Mouse (Mus musculus): ENCODE results near the gene Med18. TPM values are rescaled to one million over a fixed set of nuclear protein-coding genes. Genes with fewer than 3 reads are reported as not detected.

Gene Med18
- total RNA-seq (2015) (11.1 and 18.4 TPM in 2 replicates), total RNA-seq (2017) (10.9 and 16.9 TPM in 2 replicates)

DNA sequence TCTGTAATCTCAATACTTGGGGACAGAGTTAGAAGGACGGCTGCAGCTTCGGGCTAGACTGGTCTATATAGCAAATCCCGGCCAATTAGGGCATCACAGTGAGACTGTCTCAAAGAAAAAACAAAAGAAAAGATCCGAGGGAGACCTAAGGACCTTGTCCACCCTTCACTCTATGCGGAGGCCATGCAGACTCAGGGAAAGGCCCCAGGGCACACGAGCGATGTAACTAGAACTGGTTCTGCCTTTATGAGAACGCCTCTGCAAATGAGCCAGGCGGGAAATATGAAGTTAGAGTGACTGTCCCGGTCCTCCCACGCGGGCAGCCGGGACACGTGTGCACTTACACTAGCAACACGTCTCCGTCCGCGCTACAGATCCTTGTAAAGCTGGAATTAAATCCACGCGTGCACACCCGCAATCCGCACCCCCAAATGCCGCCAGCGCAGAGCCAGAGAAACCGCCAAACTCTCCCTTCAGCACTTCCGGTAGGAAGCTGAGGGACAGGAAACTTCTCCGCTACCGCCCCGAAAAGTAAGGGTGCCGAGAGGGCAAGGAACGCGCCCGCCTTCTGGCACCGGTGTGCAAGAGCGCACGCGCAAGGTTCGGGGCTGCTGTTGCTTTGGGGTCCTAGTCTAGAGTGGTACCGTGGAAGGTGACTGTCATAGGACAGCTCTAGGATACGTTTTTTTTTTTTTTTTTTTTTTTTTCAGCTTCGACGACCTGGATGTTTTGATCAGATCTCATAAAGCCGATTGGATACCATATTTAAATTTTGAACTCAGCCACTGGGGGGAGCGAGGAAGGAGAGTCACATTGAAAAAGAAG lies at the start of gene Med18:
Med18 (minus strand) TSS at position 492 of the 825 bp plus-strand sequence.
- peak; percentile 97 for ATAC-seq (replicated peaks; ENCODE audit: poor library complexity)

DNA sequence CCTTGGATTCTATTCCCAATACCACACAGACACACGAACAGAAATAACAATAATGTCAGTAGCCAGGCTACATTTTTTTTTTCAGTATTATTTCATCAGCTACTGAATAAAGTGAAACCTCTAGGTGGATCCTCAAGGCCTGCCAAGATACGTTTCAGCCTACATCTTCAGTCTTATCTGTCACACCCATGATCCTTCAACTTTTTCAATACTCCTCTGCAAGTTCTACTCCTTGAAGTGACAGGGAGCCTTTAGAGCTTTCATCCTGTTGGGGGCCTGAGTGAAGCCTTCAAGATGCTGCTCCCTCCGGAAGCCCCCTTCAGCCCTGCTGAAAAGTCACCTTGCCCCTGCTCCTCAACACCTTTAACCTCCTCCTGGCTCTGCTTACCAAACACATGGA lies 48.4 kb upstream of the Med18 start:
- ATAC-seq (replicated peaks; ENCODE audit: poor library complexity), result no peak

DNA sequence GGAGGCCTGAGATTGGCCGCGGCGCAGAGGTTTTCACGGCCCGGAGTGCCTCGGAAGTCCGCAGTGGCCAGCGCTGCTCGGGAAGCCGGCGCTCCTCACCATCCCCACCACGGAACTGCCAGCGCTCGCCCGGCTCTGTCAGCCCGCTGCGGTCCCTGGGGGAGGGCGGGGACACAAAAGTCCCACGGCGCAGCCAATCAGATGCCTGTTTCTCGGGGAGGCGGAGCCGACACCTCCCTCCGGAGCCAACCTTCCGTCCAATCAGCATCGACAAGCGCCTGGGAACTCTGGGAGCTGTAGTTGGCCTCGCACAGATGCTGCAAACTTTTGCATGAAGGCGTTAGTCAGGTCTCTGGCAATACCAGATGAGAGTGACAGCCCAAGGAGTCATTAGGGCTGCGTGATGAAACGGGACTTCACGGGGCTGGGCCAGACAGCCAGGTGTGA lies 46.7 kb upstream of the Med18 start, which contains the start of gene Sesn2:
Sesn2 (minus strand) TSS at position 150 of the 447 bp plus-strand sequence.
- ATAC-seq (replicated peaks; ENCODE audit: poor library complexity), result peak; percentile 85

DNA sequence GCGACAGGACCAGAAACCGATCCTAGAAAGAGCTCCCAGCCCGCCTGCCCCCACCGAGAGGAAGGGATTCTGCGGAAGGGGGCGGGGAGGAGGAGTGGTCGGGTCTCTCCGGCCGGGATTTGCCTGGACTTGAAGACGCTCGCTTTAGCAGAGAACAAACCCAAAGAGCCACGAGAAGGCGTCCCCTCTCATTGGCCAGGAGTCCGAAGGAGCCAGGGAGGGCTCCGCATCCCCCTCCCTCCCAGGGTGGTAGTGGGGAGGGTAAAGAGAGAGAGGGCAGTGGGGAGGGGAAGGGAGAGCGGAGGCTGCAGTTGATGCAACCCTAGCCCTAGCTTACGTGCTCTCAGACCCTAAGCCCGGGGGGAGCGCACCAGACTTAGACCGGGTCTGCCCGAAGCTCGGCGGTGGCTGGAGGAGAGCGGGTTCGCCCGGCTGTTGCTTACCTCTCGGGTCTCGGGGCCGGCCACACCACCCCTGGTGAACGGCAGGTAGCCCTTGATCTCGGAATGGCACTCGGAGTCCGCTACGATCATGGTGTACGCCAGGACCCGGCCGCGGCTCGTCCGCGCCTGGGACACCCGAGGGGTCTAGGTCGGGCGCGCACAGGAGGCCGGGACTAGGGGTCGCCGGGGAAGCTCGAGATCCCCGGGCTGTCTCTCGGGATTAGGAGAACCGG lies 46.0 kb upstream of the Med18 start:
- peak; percentile 6 for ATAC-seq (replicated peaks; ENCODE audit: poor library complexity)

DNA sequence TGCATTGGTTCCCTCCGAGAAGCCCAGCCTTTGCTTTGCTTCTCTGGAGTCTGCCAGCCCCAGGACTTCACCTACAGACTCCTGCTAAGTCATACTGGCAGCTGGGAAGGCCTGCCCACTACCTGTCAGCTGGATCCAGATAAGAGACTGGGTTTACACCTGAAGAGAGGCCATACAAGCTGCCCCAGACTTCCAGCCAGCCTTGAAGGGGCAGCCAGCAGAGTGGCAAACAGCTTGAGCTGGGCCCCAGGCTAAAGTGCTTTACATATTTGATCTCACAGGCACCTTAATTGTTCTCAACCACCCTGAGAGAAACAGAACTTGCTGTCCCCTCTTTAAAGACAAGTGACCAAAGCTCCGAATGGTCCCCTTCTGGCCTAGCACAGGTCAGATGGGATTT lies 43.5 kb upstream of the Med18 start:
- ATAC-seq (replicated peaks; ENCODE audit: poor library complexity), result no peak

DNA sequence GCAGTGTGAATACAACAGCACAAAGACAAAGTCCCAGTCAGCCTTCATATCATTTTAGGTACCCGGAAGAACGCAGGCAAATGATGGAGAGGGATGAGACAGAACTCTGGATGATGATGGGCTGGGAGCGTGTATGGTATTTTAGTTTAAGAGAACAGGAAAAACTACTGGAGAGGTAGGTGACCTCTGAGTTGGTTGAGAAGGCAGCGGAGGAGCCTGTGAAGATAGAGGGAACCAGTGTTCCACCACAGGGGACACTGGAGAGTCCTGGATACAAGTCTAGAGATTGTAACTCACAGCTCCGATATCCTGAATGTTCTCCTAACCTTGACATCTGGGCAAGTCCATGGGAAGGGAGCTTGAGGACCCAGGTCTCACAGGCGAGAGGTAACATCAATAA lies 42.5 kb upstream of the Med18 start:
- ATAC-seq (replicated peaks; ENCODE audit: poor library complexity), result no peak

DNA sequence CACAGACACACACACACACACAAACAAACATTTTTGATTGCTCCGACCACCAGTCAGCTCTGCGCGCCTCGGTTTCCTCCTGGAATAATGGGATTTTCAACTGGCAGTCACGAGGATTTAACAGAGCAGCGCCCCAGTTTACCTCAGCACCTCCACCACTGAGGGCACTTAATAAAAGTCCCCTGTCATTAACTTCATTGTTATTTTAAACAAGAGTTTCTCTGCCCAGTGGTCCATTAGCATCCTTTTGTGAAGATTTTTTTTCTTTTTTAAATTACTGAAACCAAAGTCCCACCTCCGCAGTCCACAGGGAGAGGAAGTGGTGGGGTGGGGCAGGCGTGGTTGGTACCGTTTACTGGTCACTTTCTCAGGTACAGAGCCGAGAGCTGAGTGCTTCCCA lies 42.1 kb upstream of the Med18 start:
- ATAC-seq (replicated peaks; ENCODE audit: poor library complexity), result no peak

DNA sequence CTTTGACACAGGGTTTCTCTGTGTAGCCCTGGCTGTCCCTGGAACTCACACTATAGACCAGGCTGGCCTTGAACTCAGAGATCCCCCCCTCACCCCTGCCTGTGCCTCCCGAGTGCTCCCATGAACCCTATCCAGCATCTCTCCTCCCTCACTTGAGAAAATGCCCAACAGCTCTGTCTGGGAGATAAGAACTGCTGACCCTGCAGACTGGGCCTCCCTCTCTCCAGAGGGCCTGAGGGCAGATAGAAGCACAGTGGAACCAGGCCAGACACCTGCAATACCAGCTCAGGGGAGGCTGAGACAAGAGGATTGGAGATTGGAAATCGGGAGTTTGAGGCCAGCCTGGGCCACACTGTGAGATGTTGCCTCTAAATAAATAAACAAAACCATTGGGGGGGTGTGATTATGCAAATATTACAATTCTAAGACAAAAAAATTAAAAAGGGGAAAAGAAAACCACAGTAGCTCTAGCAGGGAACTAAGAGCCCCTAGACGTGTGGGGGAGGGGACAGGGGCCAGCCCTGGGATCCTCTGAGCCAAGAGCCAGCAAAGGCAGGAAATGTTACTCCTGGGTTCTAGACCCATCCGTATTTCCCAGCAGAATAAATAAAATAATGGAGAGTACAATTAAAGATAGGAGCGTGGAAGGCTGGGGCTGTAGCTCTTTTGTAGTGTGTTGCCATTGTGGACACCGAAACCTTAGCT lies 41.5 kb upstream of the Med18 start:
- peak; percentile 36 for ATAC-seq (replicated peaks; ENCODE audit: poor library complexity)

DNA sequence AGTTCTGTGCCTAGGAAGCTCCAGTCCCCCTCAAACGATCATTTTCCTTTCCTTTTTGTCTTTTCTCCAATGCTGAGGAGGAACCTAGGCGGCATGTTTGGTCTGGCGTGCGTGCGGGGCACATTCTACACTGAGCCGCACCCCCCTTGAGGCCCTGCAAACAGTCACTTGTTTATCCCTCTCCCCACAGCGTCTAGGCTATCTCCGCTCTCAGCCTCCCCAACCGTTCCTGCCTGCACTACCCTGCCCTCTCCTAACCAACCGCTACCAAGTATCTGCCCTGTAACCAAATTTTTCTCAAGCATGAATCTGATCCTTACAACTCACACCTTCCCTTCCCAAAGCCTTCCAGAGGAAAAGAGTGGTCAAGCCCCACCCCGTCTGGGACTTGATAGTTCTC lies 39.6 kb upstream of the Med18 start:
- peak; percentile 81 for ATAC-seq (replicated peaks; ENCODE audit: poor library complexity)

DNA sequence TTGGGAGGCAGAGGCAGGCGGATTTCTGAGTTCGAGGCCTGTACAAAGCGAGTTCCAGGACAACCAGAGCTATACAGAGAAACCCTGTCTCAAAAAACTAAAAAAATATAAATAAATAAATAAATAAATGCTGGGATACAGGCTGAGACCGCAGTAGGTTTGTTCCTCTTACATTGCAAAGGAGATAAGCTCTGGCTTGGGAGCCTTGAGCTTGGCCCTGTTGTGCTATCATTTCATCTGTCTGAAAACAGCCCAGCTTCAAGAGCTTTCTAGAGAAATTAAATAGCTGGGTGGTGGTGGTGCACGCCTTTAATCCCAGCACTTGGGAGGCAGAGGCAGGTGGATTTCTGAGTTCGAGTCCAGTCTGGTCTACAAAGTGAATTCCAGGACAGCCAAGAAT lies 37.9 kb upstream of the Med18 start:
- ATAC-seq (replicated peaks; ENCODE audit: poor library complexity), result peak; percentile 37; the same call in 1 of the 2 replicates

DNA sequence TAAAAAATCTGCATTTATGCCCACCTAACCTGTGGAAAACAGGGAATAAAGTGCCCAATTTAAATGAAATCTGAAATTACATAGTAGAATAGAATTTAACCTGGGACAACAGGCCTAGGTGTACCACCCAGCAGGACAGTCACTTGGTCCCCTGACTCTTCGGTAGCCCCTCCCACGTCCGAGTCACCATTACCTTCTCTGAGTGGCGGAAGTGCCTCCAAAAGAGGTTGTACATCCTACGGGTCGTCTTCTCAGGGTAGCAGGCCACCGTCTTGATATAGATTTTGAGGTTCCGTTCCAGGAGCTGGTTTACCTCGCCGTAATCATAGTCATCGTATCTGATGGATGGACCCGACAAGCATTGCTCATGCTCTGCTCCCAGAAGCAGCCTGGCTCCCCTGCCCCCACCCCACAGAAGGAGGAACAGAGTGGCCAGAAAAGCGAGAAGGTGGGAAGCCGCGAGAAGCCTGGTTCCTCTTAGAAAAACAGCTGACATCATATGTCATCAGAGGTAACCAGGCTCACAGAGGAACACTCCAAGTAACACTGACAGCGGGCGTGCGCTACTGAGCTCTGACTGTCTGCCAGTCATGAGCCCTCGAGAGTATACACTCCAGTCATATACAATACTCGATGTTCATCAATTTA lies 30.7 kb upstream of the Med18 start:
- ATAC-seq (replicated peaks; ENCODE audit: poor library complexity), result peak; percentile 91

DNA sequence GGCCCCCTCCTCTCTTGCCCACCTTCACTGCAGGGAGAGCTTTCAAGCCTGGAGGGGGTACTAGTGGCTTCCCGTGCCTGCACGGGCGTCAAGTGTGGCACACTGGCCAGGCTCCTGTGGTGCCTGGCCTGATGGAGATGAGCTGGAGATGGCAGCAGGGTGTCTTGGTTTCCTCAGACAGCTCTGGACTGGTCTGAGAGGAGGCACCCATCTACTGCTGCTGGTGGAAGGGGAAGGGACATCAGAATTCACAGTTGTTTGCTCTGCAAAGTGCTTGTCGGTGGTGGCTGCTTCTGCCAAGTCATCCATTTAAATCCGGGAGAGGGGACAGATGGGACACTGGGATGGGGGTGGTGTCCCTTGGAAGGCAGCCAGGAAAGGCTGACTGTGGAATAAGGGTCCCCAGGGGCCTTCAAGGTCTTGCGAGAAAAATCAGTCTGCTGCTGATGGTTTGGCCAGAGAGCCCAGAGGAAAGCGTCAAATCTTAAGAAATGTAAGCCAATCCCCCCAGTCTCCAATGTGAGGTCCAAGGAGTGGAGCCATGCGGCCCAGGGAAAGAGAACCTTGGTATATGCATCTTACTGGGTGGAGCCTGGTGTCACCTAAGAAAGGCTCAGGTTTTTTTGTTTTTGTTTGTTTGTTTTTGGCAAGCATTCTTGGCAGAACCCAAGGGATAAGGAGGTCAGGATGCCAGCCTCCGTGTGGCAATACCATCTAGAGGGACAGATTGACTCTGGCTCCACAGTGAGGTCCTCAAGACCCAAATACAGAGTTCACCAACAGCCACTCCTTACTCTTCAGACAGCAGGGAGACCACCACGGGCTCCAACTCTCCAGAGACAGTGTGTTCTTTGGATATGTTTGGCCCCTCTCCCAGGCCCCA lies 28.7 kb upstream of the Med18 start:
- ATAC-seq (replicated peaks; ENCODE audit: poor library complexity), result no peak

DNA sequence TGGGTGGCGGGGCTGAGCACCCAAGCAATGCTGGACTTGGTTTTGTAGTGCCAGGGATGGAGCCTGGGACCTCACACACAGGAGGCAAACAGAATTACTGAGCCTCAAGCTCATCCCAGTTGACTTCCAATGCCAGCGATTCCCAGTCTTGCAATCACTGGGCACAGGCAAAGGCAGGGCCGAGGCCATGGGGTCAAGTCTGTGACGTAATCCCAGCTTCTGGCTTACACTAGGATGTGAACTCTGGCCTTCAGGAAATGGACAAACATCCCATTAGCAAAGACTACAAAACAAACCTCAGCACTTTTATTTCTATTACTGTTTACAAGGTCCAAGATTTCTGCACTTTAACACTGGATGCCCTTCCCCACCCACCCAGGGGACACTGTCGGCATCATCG lies 28.0 kb upstream of the Med18 start:
- ATAC-seq (replicated peaks; ENCODE audit: poor library complexity), result no peak

DNA sequence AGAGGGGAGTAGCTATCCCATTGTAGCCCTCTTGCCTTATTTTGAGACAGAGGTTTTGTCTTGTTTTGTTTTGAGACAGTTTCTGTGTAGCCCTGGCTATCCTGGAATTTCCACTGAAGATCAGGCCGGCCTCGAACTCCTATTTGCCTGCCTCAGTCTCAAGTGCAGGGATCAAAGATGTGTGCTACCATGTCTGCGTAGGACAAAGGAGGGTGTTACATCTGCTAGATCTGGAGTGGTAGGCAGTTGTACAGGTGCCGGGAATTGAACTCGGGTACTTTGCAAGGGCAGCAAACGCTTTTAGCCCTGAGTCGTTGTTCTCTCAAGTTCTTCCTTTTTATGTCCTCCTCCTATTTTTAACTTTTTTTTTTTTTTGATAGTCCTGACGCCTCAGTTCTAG lies 27.3 kb upstream of the Med18 start:
- no peak for ATAC-seq (replicated peaks; ENCODE audit: poor library complexity)

DNA sequence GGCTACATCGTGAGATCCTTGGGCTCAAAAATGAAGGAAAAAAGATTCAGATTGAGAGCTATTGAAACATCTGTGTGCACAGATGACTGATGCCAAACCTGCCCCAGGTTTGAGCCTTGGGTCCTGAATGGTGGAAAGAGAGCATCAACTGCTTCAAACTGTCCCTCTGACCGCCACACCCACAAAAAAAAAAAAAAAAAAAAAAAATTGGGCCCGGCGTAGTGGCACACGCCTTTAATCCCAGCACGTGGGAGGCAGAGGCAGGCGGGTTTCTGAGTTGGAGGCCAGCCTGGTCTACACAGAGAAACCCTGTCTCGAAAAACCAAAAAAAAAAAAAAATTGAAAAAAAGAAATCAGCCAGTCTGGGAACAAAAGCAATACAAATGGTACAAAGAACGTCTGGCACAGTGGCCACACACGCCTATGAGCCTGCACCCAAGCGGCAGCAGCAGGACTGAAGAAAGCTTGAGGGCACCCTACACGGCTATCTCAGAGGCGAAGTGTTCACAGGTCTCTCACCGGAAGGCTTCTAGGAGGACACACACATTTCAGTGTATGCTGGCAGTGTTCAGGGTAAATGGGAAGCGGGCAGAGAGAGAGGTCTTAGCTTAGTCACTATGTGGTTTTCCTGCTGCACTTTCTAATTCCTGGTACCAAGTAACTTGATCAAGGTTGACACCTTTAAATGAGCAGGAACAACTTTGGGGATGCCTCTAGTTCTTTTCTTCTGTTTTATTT lies 26.7 kb upstream of the Med18 start:
- peak; percentile 45 for ATAC-seq (replicated peaks; ENCODE audit: poor library complexity)

DNA sequence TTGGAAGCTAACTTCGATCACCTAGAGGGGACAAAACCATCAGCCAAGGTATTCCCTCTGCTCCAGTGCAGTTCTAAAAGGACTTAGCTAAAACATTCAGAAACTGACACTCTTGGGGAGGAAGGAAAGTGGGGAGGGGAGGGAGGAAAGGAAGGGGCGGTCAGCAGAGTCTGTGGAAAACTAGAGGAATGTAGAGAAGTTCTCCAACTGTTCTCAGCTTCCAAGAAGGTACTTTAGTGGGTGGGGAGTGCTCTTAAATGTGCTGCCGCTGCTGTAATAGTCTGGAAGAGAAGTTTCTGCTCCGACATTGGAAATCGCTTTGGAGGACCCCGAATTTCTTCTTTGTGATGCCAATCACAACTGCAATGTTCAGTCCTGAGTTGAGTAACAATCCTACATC lies 25.3 kb upstream of the Med18 start:
- no peak for ATAC-seq (replicated peaks; ENCODE audit: poor library complexity)

DNA sequence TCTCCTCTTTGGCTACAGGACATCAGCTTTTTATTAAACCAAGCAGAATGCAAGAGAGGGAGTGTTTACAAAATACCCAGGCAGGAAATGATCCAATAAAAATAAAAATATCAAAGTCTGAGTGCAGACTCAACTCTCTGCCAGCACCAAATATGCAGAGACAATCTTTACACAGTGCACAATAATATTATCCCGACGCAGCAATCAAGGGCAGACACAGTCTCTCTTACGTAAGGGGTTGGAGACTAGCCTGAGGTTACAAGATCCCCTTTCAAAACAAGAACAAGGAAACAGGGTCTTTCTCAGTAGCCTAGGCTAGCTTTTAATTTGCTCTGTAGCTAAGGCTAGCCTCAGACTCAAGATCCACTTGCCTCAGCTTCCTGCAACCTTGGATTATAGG lies 24.8 kb upstream of the Med18 start:
- ATAC-seq (replicated peaks; ENCODE audit: poor library complexity), result no peak

DNA sequence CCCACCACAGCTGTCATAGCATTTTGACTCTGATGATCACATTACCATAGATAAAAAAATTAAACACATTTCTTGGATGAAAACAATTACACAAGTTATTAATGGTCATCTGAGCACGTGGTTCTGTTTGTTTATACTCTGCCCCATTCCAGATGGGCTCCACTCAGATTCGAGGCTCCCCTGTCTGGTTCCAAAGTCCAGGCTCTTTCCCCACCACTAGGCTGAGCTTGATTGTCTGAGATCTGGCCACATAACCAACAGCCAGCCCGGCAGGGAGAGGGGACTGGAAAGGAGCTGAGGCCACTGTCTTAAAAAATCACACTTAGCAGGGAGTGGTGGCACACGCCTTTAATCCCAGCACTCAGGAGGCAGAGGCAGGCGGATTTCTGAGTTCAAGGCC lies 21.1 kb upstream of the Med18 start:
- ATAC-seq (replicated peaks; ENCODE audit: poor library complexity), result no peak

DNA sequence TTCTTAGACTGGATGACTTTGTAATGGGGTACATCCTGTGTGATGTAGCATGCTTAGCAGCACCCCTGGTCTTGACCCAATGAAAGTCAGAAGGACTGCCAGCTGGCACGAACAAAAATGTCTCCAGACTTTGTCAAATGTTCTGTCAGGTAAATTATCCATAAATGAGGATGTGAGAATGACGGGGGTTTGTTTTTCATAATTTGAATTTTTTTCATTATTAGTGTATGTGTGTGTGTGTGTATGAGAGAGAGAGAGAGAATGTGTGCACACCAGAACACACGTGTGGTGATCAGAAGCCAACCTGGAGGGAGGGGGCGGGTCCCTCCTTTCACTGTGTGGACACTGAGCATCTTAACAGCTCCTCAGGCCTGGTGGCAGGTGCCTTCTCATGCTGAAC lies 20.5 kb upstream of the Med18 start:
- ATAC-seq (replicated peaks; ENCODE audit: poor library complexity), result no peak

Data from megakaryocyte progenitor cell, adult 5-6 weeks (primary cell).